Mouse (Mus musculus): Measurements from ENCODE around the gene Gm10112.

- TF ChIP-seq GATA1 (IDR thresholded peaks at IDR 0.05; ENCODE audit: low read length): no peak
- TF ChIP-seq TAL1 (IDR thresholded peaks at IDR 0.05; ENCODE audit: low read length): no peak
Observed at GRCm38 (mm10) chrX:111168040-111168439, at the start of gene Gm10112.

Measured in erythroblast, embryonic 14.5 days (primary cell).